Mouse (Mus musculus) hindbrain, postnatal 0 days (tissue): ENCODE results near the gene Pla2g4e. TPM values are rescaled to one million over a fixed set of nuclear protein-coding genes. Genes with fewer than 3 reads are reported as not detected.

Experiments
- ATAC-seq: fragments of 200-750 bp; cut with Nextera tagmentation; 2 replicates; pipeline ENCODE4 v1.8.0; 2017; ENCODE audit warnings: mild to moderate bottlenecking, moderate TSS enrichment, moderate library complexity
- DNase-seq: peaks from one replicate; pipeline ENCODE4 v3.0.0-alpha.2; 2015; ENCODE audit warnings: low spot score
- H3K27ac ChIP-seq: fragments of 300-500 bp; sonication (generic); 2 replicates; pipeline ENCODE4 v1.5.1; 2014; ENCODE audit warnings: mild to moderate bottlenecking
- H3K27me3 ChIP-seq: fragments of 300-500 bp; sonication (generic); 2 replicates; pipeline ENCODE4 v1.6.1; 2014; ENCODE audit warnings: low read length, mixed read lengths; ENCODE audit not compliant: insufficient read depth
- H3K36me3 ChIP-seq: fragments of 300-500 bp; sonication (generic); 2 replicates; pipeline ENCODE4 v1.6.1; 2014; ENCODE audit warnings: low read length, mixed read lengths; ENCODE audit not compliant: insufficient read depth
- H3K4me1 ChIP-seq: fragments of 300-500 bp; sonication (generic); 2 replicates; pipeline ENCODE4 v1.6.1; 2014; ENCODE audit warnings: antibody characterized with exemption, low read length, mixed read lengths; ENCODE audit not compliant: insufficient read depth
- H3K4me2 ChIP-seq: fragments of 300-500 bp; sonication (generic); 2 replicates; pipeline ENCODE4 v1.6.1; 2014; ENCODE audit warnings: low read depth, mild to moderate bottlenecking, low read length, moderate library complexity, mixed read lengths
- H3K4me3 ChIP-seq: fragments of 300-500 bp; sonication (generic); 2 replicates; pipeline ENCODE4 v1.5.1; 2014; ENCODE audit warnings: low read length
- H3K9ac ChIP-seq: fragments of 300-500 bp; sonication (generic); replicated peaks from 2 replicates; pipeline ENCODE4 v1.6.1; 2014; ENCODE audit warnings: mild to moderate bottlenecking, low read length, moderate library complexity, mixed read lengths
- H3K9me3 ChIP-seq: fragments of 300-500 bp; sonication (generic); 2 replicates; pipeline ENCODE4 v1.6.1; 2016; ENCODE audit warnings: low read length, mixed read lengths
- CTCF ChIP-seq: IDR thresholded peaks from 2 replicates; pipeline ENCODE4 v1.5.1; 2016; ENCODE audit warnings: antibody characterized with exemption, control low read depth, low read depth
- WGBS: fragments of 180-500 bp; shearing (Covaris S2); extraction: QIAGEN DNeasy Blood & Tissue Kit; methylation state at CpG from one replicate; pipeline ENCODE4 v1.1.7; 2014; 5-methylcytosine and 5-hydroxymethylcytosine counted together
- polyA plus RNA-seq: library from polyadenylated mRNA; unstranded; fragments of >200 nt; fragmentation: Nextera tagmentation; extraction: Ambion mirVana; gene quantifications from 2 replicates; pipeline ENCODE4 v1.2.1, GENCODE M21; 2015
- total RNA-seq: library from RNA; depleted of rRNA; stranded (reverse); fragments of >200 nt; gene quantifications from 2 replicates; pipeline ENCODE4 v1.2.3, GENCODE M21; 2014

Pla2g4e gene
- total and polyA plus RNA-seq, 2 experiments from 2014 or later, result 8.0 to 15.0 TPM

GRCm38 (mm10) chr2:120147999-120148398 is 97.1 kb downstream of the Pla2g4e start:
- WGBS, result 79% methylated on average over 3 of the region's 3 CpGs
- Histone ChIP-seq H3K4me2 (no peak overlapping the region), H3K27me3 (no peaks in the 10 kb centered on the region), H3K4me1 (no peaks in the 10 kb centered on the region), H3K9me3 (no peaks in the 10 kb centered on the region), H3K27ac (no peak overlapping the region), H3K9ac (no peak overlapping the region), H3K36me3 (no peaks in the 10 kb centered on the region), H3K4me3 (no peak overlapping the region)
- TF ChIP-seq CTCF, result no peak
- ATAC-seq, result no peak
- DNase-seq, result no peak

GRCm38 (mm10) chr2:120147364-120147763 is 97.8 kb downstream of the Pla2g4e start:
- TF ChIP-seq CTCF, result no peak
- H3K36me3 ChIP-seq, result no peaks in the 10 kb centered on the region
- no peak overlapping the region for H3K9ac ChIP-seq
- ATAC-seq, result no peak
- no peak for DNase-seq
- 65% methylated on average over 2 of the region's 2 CpGs for WGBS
- no peak overlapping the region for H3K4me2 ChIP-seq
- no peak overlapping the region for H3K27ac ChIP-seq
- no peaks in the 10 kb centered on the region for H3K27me3 ChIP-seq
- H3K9me3 ChIP-seq, result no peaks in the 10 kb centered on the region
- no peak overlapping the region for H3K4me3 ChIP-seq
- no peaks in the 10 kb centered on the region for H3K4me1 ChIP-seq

GRCm38 (mm10) chr2:120146543-120146942 is 98.6 kb downstream of the Pla2g4e start:
- no peak for TF ChIP-seq CTCF
- H3K36me3 ChIP-seq, result no peaks in the 10 kb centered on the region
- H3K4me3 ChIP-seq, result no peak overlapping the region
- H3K9ac ChIP-seq, result no peak overlapping the region
- no peaks in the 10 kb centered on the region for H3K4me1 ChIP-seq
- no peaks in the 10 kb centered on the region for H3K27me3 ChIP-seq
- H3K4me2 ChIP-seq, result no peak overlapping the region
- ATAC-seq, result no peak
- DNase-seq, result no peak
- H3K9me3 ChIP-seq, result no peaks in the 10 kb centered on the region
- no peak overlapping the region for H3K27ac ChIP-seq
- WGBS, result 86% methylated on average over 2 of the region's 2 CpGs

GRCm38 (mm10) chr2:120144390-120144789 is 100.7 kb downstream of the Pla2g4e start:
- H3K4me1 ChIP-seq, result no peaks in the 10 kb centered on the region
- H3K4me3 ChIP-seq, result no peak overlapping the region
- DNase-seq, result no peak
- no peak overlapping the region for H3K27ac ChIP-seq
- H3K9ac ChIP-seq, result no peak overlapping the region
- no peaks in the 10 kb centered on the region for H3K27me3 ChIP-seq
- no peaks in the 10 kb centered on the region for H3K9me3 ChIP-seq
- H3K4me2 ChIP-seq, result no peak overlapping the region
- WGBS, result 87% methylated on average over 4 of the region's 4 CpGs
- no peak for TF ChIP-seq CTCF
- no peaks in the 10 kb centered on the region for H3K36me3 ChIP-seq
- ATAC-seq, result no peak

- 78% methylated on average over 5 of the region's 5 CpGs for WGBS
- ATAC-seq (no peak), DNase-seq (no peak)
- Histone ChIP-seq H3K9ac (no peak overlapping the region), H3K4me1 (no peaks in the 10 kb centered on the region), H3K4me3 (no peak overlapping the region), H3K36me3 (no peaks in the 10 kb centered on the region), H3K4me2 (no peak overlapping the region), H3K27ac (no peak overlapping the region), H3K27me3 (no peaks in the 10 kb centered on the region), H3K9me3 (no peaks in the 10 kb centered on the region)
- TF ChIP-seq CTCF, result no peak
Observed at GRCm38 (mm10) chr2:120142336-120142735, 102.8 kb downstream of the Pla2g4e start.

- WGBS, result 89% methylated on average over 1 of the region's 1 CpGs
- TF ChIP-seq CTCF, result no peak
- H3K4me1 ChIP-seq, result no peaks in the 10 kb centered on the region
- no peak overlapping the region for H3K4me3 ChIP-seq
- no peaks in the 10 kb centered on the region for H3K27me3 ChIP-seq
- no peaks in the 10 kb centered on the region for H3K9me3 ChIP-seq
- DNase-seq, result no peak
- H3K4me2 ChIP-seq, result no peak overlapping the region
- no peak for ATAC-seq
- H3K9ac ChIP-seq, result no peak overlapping the region
- no peaks in the 10 kb centered on the region for H3K36me3 ChIP-seq
- H3K27ac ChIP-seq, result no peak overlapping the region
Observed at GRCm38 (mm10) chr2:120141671-120142070, 103.5 kb downstream of the Pla2g4e start.

- H3K9ac ChIP-seq, result no peak overlapping the region
- no peaks in the 10 kb centered on the region for H3K9me3 ChIP-seq
- no peak overlapping the region for H3K4me3 ChIP-seq
- H3K27me3 ChIP-seq, result no peaks in the 10 kb centered on the region
- ATAC-seq (no peak), DNase-seq (no peak)
- H3K4me2 ChIP-seq, result no peak overlapping the region
- H3K4me1 ChIP-seq, result no peaks in the 10 kb centered on the region
- WGBS, result 81% methylated on average over 5 of the region's 5 CpGs
- no peaks in the 10 kb centered on the region for H3K36me3 ChIP-seq
- no peak overlapping the region for H3K27ac ChIP-seq
- no peak for TF ChIP-seq CTCF
Observed at GRCm38 (mm10) chr2:120140326-120140725, 104.8 kb downstream of the Pla2g4e start.
